Mouse (Mus musculus): ENCODE results near the gene Itgb3. TPM values are rescaled to one million over a fixed set of nuclear protein-coding genes. Genes with fewer than 3 reads are reported as not detected.
A peak's percentile ranks its signal among the peaks of the same experiment; 100 is the strongest.

Itgb3 gene
- total and polyA plus RNA-seq, 3 experiments = 0.87 to 19.2 (median 2.7) TPM

DNA sequence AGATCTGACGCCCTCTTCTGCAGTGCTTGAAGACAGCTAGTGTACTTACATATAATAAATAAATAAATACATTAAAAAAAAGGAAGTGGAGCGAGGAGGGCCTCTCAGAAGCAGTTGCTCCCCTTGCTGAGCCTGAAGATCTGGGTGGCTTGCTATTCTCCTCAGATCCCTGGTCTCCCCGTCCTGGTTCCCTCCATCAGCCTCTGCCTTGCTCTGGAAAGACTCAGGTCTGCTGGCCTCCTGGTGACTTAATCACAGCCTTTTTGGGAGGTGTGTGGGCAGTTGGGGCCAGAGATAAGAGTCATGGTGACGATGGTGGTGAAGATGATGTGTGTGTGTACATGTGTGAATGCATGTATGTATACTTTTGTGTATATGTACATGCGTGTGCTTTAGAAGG lies 20.8 kb downstream of the Itgb3 start:
- no peak for TF ChIP-seq POLR2AphosphoS5 (IDR thresholded peaks at IDR 0.05; ENCODE audit: insufficient replicate concordance, low read depth, low read length)
- TF ChIP-seq TAL1 (conservative IDR thresholded peaks at IDR 0.05; ENCODE audit: low read depth, low read length) = no peak
- TF ChIP-seq GATA1 (IDR thresholded peaks at IDR 0.05; ENCODE audit: borderline replicate concordance, low read length) = no peak
- TF ChIP-seq GATA2 (IDR thresholded peaks at IDR 0.05; ENCODE audit: borderline replicate concordance, low read depth, low read length) = no peak
- TF ChIP-seq CTCF (IDR thresholded peaks at IDR 0.05; ENCODE audit: low read depth, low read length) = no peak
- peaks cover 74% of the 10 kb centered on the region for H3K4me1 ChIP-seq (ENCODE audit: insufficient read depth, low read depth, low read length)
- no peaks in the 10 kb centered on the region for H3K9me3 ChIP-seq (replicated peaks)
- peaks cover 71% of the 10 kb centered on the region for H3K27me3 ChIP-seq (ENCODE audit: insufficient read depth, low read length)
- no peaks in the 10 kb centered on the region for H3K36me3 ChIP-seq (replicated peaks)
- no peak overlapping the region for H3K4me3 ChIP-seq (ENCODE audit: low read depth, low read length)
- DNase-seq (ENCODE audit: low spot score) (no peak), ATAC-seq (ENCODE audit: extremely low read depth, insufficient number of reproducible peaks, low FRiP score, poor library complexity, severe bottlenecking) (no peak)

DNA sequence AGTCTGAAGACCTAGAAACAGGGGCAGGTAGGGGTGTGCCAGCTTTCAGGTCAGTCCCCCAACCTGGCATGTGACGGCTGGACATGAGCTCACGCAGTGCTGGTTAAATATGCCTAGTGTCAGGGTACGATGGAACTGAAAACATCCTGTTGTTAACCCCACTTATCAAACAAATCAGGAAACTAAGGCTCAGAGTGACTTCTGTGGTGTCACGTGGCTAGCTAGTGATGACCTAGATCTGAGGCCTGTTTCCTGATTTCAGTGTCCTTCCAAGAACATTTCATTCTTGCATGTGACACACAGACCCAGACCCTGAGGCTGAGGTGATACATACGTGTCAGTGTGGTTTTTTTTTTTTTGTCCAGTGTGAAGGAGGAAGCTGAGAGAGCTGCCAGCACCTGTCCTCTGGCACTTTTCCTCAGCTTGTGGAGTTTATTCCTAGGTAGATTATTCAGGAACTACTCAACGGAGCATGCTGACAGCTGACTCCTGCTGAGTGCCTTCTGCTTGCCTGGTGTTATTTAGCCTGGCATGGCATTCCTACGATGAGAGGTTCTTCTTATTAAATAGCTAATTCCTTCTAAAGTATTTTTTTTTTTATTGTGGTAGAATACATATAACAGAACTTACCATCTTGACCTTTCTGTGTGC lies 22.5 kb downstream of the Itgb3 start:
- DNase-seq (ENCODE audit: low spot score) (no peak), ATAC-seq (ENCODE audit: extremely low read depth, insufficient number of reproducible peaks, low FRiP score, poor library complexity, severe bottlenecking) (peak; percentile 18)
- Histone ChIP-seq H3K9me3 (replicated peaks) (no peaks in the 10 kb centered on the region), H3K36me3 (replicated peaks) (no peaks in the 10 kb centered on the region), H3K27me3 (ENCODE audit: insufficient read depth, low read length) (peaks cover 69% of the 10 kb centered on the region), H3K4me1 (ENCODE audit: insufficient read depth, low read depth, low read length) (peaks cover 60% of the 10 kb centered on the region), H3K4me3 (ENCODE audit: low read depth, low read length) (no peak overlapping the region)
- no peak for TF ChIP-seq POLR2AphosphoS5 (IDR thresholded peaks at IDR 0.05; ENCODE audit: insufficient replicate concordance, low read depth, low read length)

DNA sequence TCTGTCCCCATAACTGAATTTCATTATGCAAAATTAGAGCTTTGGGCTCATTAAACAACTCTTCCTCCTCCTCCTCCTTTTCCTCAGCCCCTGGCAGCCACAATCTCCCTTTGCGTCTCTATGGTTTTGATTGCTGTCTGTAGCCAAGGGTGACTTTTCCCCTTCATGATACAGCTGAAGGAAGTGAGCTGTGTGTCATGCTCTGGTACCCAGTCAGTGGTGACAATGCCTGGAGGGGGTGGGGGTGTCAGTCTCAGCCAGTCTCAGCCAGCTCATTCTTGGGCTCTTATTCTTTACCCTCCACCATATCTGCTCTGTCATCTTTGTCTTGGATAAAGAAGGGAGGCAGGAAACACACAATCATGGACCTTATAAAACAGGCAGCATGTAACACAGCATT lies 23.5 kb downstream of the Itgb3 start:
- H3K4me1 ChIP-seq (ENCODE audit: insufficient read depth, low read depth, low read length) = peaks cover 50% of the 10 kb centered on the region
- H3K9me3 ChIP-seq (replicated peaks) = no peaks in the 10 kb centered on the region
- H3K27me3 ChIP-seq (ENCODE audit: insufficient read depth, low read length) = peaks cover 68% of the 10 kb centered on the region
- no peak overlapping the region for H3K4me3 ChIP-seq (ENCODE audit: low read depth, low read length)
- H3K36me3 ChIP-seq (replicated peaks) = no peaks in the 10 kb centered on the region
- TF ChIP-seq GATA1 (IDR thresholded peaks at IDR 0.05; ENCODE audit: borderline replicate concordance, low read length) = no peak
- no peak for TF ChIP-seq POLR2AphosphoS5 (IDR thresholded peaks at IDR 0.05; ENCODE audit: insufficient replicate concordance, low read depth, low read length)
- TF ChIP-seq CTCF (IDR thresholded peaks at IDR 0.05; ENCODE audit: low read depth, low read length) = no peak
- no peak for TF ChIP-seq TAL1 (conservative IDR thresholded peaks at IDR 0.05; ENCODE audit: low read depth, low read length)
- TF ChIP-seq GATA2 (IDR thresholded peaks at IDR 0.05; ENCODE audit: borderline replicate concordance, low read depth, low read length) = no peak
- ATAC-seq (ENCODE audit: extremely low read depth, insufficient number of reproducible peaks, low FRiP score, poor library complexity, severe bottlenecking) (no peak), DNase-seq (ENCODE audit: low spot score) (no peak)

DNA sequence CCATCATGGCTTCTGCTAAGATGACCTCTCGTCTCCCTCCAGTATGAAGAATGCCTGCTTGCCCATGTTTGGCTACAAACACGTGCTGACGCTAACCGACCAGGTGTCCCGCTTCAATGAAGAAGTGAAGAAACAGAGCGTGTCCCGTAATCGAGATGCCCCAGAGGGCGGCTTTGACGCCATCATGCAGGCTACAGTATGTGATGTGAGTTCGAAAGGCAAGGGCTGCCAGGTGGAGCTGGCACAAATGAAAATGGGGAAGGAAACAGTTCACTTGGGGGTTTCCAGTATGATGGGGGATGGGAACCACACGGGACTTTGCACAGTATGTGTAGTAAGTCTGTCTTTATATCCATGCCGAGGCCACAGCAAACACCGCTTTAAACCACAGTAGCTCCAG lies 29.2 kb downstream of the Itgb3 start:
- Histone ChIP-seq H3K36me3 (replicated peaks) (no peaks in the 10 kb centered on the region), H3K27me3 (ENCODE audit: insufficient read depth, low read length) (peaks cover 81% of the 10 kb centered on the region), H3K9me3 (replicated peaks) (no peaks in the 10 kb centered on the region), H3K4me1 (ENCODE audit: insufficient read depth, low read depth, low read length) (peaks cover 11% of the 10 kb centered on the region), H3K4me3 (ENCODE audit: low read depth, low read length) (no peak overlapping the region)
- TF ChIP-seq POLR2AphosphoS5 (IDR thresholded peaks at IDR 0.05; ENCODE audit: insufficient replicate concordance, low read depth, low read length) (no peak), CTCF (IDR thresholded peaks at IDR 0.05; ENCODE audit: low read depth, low read length) (no peak)
- ATAC-seq (ENCODE audit: extremely low read depth, insufficient number of reproducible peaks, low FRiP score, poor library complexity, severe bottlenecking) = no peak
- no peak for DNase-seq (ENCODE audit: low spot score)

DNA sequence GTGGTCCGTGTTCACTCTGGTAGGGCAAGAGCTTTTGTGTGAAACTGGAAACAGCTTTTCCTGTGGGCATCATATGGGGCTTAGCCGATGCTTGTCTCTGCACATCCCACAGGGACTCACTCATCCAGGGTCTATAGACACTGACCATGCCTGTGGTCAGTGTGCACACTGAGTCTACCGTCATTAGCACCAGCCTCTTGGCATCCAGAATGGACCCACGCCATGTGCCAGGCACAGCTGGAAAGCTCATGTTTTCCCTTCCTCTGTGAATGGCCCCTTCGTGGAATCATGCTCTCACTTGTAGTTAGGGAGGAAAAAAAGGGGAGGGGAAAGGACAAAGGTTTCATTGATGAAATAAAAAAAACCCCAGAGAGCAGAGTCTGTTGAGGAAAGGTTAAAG lies 30.2 kb downstream of the Itgb3 start:
- Histone ChIP-seq H3K4me3 (ENCODE audit: low read depth, low read length) (no peak overlapping the region), H3K27me3 (ENCODE audit: insufficient read depth, low read length) (peaks cover 74% of the 10 kb centered on the region), H3K36me3 (replicated peaks) (no peaks in the 10 kb centered on the region), H3K4me1 (ENCODE audit: insufficient read depth, low read depth, low read length) (peaks cover 6% of the 10 kb centered on the region), H3K9me3 (replicated peaks) (no peaks in the 10 kb centered on the region)
- no peak for TF ChIP-seq POLR2AphosphoS5 (IDR thresholded peaks at IDR 0.05; ENCODE audit: insufficient replicate concordance, low read depth, low read length)
- TF ChIP-seq GATA2 (IDR thresholded peaks at IDR 0.05; ENCODE audit: borderline replicate concordance, low read depth, low read length) = no peak
- TF ChIP-seq CTCF (IDR thresholded peaks at IDR 0.05; ENCODE audit: low read depth, low read length) = no peak
- no peak for TF ChIP-seq GATA1 (IDR thresholded peaks at IDR 0.05; ENCODE audit: borderline replicate concordance, low read length)
- no peak for TF ChIP-seq TAL1 (conservative IDR thresholded peaks at IDR 0.05; ENCODE audit: low read depth, low read length)
- no peak for DNase-seq (ENCODE audit: low spot score)
- no peak for ATAC-seq (ENCODE audit: extremely low read depth, insufficient number of reproducible peaks, low FRiP score, poor library complexity, severe bottlenecking)

DNA sequence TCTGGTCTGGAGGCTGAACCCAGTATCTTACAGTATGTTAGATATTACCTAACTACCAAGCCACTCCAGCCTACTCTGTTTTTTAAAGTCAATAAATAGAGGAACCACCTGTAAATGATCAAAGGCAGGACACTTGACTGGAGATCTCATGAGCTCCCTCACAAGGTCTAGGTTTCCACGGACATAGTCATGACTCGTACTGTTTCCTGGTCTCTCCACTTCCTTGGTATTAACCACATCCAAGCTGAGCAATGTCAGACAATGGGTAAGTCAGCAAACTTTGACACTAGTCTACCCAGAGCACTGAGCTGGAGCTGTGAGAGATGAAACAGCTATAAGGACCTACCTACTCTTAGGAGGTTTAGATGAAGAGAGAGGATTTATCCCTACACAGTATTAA lies 31.1 kb downstream of the Itgb3 start:
- ATAC-seq (ENCODE audit: extremely low read depth, insufficient number of reproducible peaks, low FRiP score, poor library complexity, severe bottlenecking) (no peak), DNase-seq (ENCODE audit: low spot score) (no peak)
- Histone ChIP-seq H3K9me3 (replicated peaks) (no peaks in the 10 kb centered on the region), H3K36me3 (replicated peaks) (peaks cover 2% of the 10 kb centered on the region), H3K27me3 (ENCODE audit: insufficient read depth, low read length) (peaks cover 72% of the 10 kb centered on the region), H3K4me1 (ENCODE audit: insufficient read depth, low read depth, low read length) (peaks cover 11% of the 10 kb centered on the region), H3K4me3 (ENCODE audit: low read depth, low read length) (no peak overlapping the region)
- TF ChIP-seq GATA2 (IDR thresholded peaks at IDR 0.05; ENCODE audit: borderline replicate concordance, low read depth, low read length) = no peak
- no peak for TF ChIP-seq POLR2AphosphoS5 (IDR thresholded peaks at IDR 0.05; ENCODE audit: insufficient replicate concordance, low read depth, low read length)
- TF ChIP-seq GATA1 (IDR thresholded peaks at IDR 0.05; ENCODE audit: borderline replicate concordance, low read length) = no peak
- no peak for TF ChIP-seq CTCF (IDR thresholded peaks at IDR 0.05; ENCODE audit: low read depth, low read length)
- no peak for TF ChIP-seq TAL1 (conservative IDR thresholded peaks at IDR 0.05; ENCODE audit: low read depth, low read length)

DNA sequence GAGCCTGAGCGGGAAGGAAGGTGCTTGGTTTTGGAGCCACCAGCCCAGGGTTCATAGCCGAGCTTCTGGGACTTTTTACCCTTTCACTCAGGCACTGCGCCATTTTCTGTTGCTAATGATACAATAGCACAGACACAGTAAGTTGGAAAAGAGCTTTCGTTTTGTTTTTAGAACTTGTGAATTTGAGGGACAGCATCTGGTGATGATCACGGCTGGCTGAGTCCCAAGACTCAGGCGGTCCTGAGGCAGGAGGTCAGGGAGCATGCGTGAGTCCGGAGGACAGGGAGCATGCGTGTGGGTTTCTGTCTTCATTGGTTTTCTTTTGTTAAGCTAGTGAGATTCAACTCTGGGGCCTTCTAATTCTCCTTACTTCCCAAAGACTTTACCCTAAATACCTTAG lies 31.8 kb downstream of the Itgb3 start:
- TF ChIP-seq GATA2 (IDR thresholded peaks at IDR 0.05; ENCODE audit: borderline replicate concordance, low read depth, low read length) (no peak), CTCF (IDR thresholded peaks at IDR 0.05; ENCODE audit: low read depth, low read length) (no peak), GATA1 (IDR thresholded peaks at IDR 0.05; ENCODE audit: borderline replicate concordance, low read length) (no peak)
- no peak overlapping the region for H3K4me3 ChIP-seq (ENCODE audit: low read depth, low read length)
- H3K9me3 ChIP-seq (replicated peaks) = no peaks in the 10 kb centered on the region
- DNase-seq (ENCODE audit: low spot score) (no peak), ATAC-seq (ENCODE audit: extremely low read depth, insufficient number of reproducible peaks, low FRiP score, poor library complexity, severe bottlenecking) (no peak)
- H3K27me3 ChIP-seq (ENCODE audit: insufficient read depth, low read length) = peaks cover 74% of the 10 kb centered on the region
- H3K4me1 ChIP-seq (ENCODE audit: insufficient read depth, low read depth, low read length) = peaks cover 13% of the 10 kb centered on the region
- peaks cover 2% of the 10 kb centered on the region for H3K36me3 ChIP-seq (replicated peaks)
